ENCODE assay signal across 8 mouse cellular contexts in genomic region chr11:84179226-84179953, GRCm38 (mm10). TPM values are rescaled to one million over a fixed set of nuclear protein-coding genes. Genes with fewer than 3 reads are reported as not detected.
A peak's percentile ranks its signal among the peaks of the same experiment; 100 is the strongest.
DNase-seq lines count a peak whose midpoint lies in the region; ATAC-seq and TF ChIP-seq lines count a peak whose summit lies in the region.

No protein-coding gene starts in this region.

- peak overlapping the region; percentile 87 for H3K27ac ChIP-seq in forebrain, embryonic 11.5 days (ENCODE audit: low read depth, low read length)
- peak overlapping the region; percentile 85 for H3K27ac ChIP-seq in heart, embryonic 16.5 days (ENCODE audit: low read length)
- peak overlapping the region; percentile 47 for H3K27ac ChIP-seq in liver, embryonic 14.5 days
- peak overlapping the region; percentile 88 for H3K27ac ChIP-seq in stomach, embryonic 15.5 days

- H3K9ac ChIP-seq in forebrain, embryonic 11.5 days (ENCODE audit: low read length) = peak overlapping the region; percentile 86
- H3K9ac ChIP-seq in heart, embryonic 16.5 days (ENCODE audit: low read length) = peak overlapping the region; percentile 80
- peak overlapping the region; percentile 80 for H3K9ac ChIP-seq in liver, embryonic 14.5 days (replicated peaks)
- peak overlapping the region; percentile 60 for H3K9ac ChIP-seq in stomach, embryonic 15.5 days

- H3K4me3 ChIP-seq in E14TG2a.4 (replicated peaks; ENCODE audit: low read length) = peak overlapping the region; percentile 94
- peak overlapping the region; percentile 75 for H3K4me3 ChIP-seq in forebrain, embryonic 11.5 days (ENCODE audit: low read depth, low read length)
- peak overlapping the region; percentile 85 for H3K4me3 ChIP-seq in heart, embryonic 16.5 days (ENCODE audit: low read length)
- H3K4me3 ChIP-seq in liver, embryonic 14.5 days (ENCODE audit: insufficient read depth in 1 of 2, low read depth in 2 of 2, low read length in 2 of 2) = peak overlapping the region; percentile 68 to 91
- H3K4me3 ChIP-seq in stomach, embryonic 15.5 days (replicated peaks) = peak overlapping the region; percentile 82

- H3K4me2 ChIP-seq in forebrain, embryonic 11.5 days (ENCODE audit: low read depth, low read length, severe bottlenecking) = peak overlapping the region; percentile 81
- H3K4me2 ChIP-seq in heart, embryonic 16.5 days (ENCODE audit: low read depth, low read length) = peak overlapping the region; percentile 85
- peak overlapping the region; percentile 76 for H3K4me2 ChIP-seq in liver, embryonic 14.5 days (ENCODE audit: low read depth)
- peak overlapping the region; percentile 80 for H3K4me2 ChIP-seq in stomach, embryonic 15.5 days

- H3K36me3 ChIP-seq in E14TG2a.4 (ENCODE audit: insufficient read depth, low read length) = no peaks in the 10 kb centered on the region
- no peaks in the 10 kb centered on the region for H3K36me3 ChIP-seq in forebrain, embryonic 11.5 days (ENCODE audit: control insufficient read depth, insufficient read depth, low read length)
- no peaks in the 10 kb centered on the region for H3K36me3 ChIP-seq in heart, embryonic 16.5 days (ENCODE audit: control insufficient read depth, insufficient read depth)
- H3K36me3 ChIP-seq in liver, embryonic 14.5 days (replicated peaks; ENCODE audit: control insufficient read depth, insufficient read depth, low read depth) = no peaks in the 10 kb centered on the region
- H3K36me3 ChIP-seq in stomach, embryonic 15.5 days = no peaks in the 10 kb centered on the region

- DNase-seq in c-Kit-positive CD71-positive TER-119-negative erythroid progenitor cells, embryonic 14.5 days (ENCODE audit: low read depth) = peak; percentile 83
- peak; percentile 99 for DNase-seq in forebrain, embryonic 11.5 days (ENCODE audit: low spot score)
- DNase-seq in kidney, postnatal 25 days = peak; percentile 97 to 99
- DNase-seq in liver, embryonic 14.5 days (ENCODE audit: low read depth in 3 of 3, low spot score in 3 of 3) = peak; percentile 83 to 85 (median 84)
- DNase-seq in neural tube, embryonic 10.5 days (ENCODE audit: extremely low spot score, low spot score) = peak; percentile 98

- ATAC-seq in forebrain, embryonic 11.5 days (replicated peaks; ENCODE audit: low FRiP score) = peak; percentile 98
- peak; percentile 98 for ATAC-seq in heart, embryonic 16.5 days (replicated peaks; ENCODE audit: extremely low read depth, insufficient read depth, low FRiP score)
- peak; percentile 94 for ATAC-seq in liver, embryonic 14.5 days (ENCODE audit: insufficient read depth)
- peak; percentile 98 for ATAC-seq in stomach, embryonic 15.5 days (ENCODE audit: insufficient read depth, low FRiP score, low read depth)

- no peak for TF ChIP-seq CTCF in E14TG2a.4 (conservative IDR thresholded peaks at IDR 0.05; ENCODE audit: low read length)
- TF ChIP-seq CTCF in liver, embryonic 14.5 days (IDR thresholded peaks at IDR 0.05; ENCODE audit: low read depth) = peak; percentile 84

- no peak for TF ChIP-seq EP300 in liver, embryonic 14.5 days (IDR thresholded peaks at IDR 0.05; ENCODE audit: low read depth)

- no peaks in the 10 kb centered on the region for H3K9me3 ChIP-seq in E14TG2a.4 (ENCODE audit: low read length)
- H3K9me3 ChIP-seq in forebrain, embryonic 11.5 days (ENCODE audit: control insufficient read depth, low read length) = no peaks in the 10 kb centered on the region
- H3K9me3 ChIP-seq in heart, embryonic 16.5 days (replicated peaks; ENCODE audit: control insufficient read depth, low read length) = no peaks in the 10 kb centered on the region
- H3K9me3 ChIP-seq in liver, embryonic 14.5 days (ENCODE audit: control insufficient read depth, low read length) = no peaks in the 10 kb centered on the region
- H3K9me3 ChIP-seq in stomach, embryonic 15.5 days = no peaks in the 10 kb centered on the region

- under 1% methylated on average over 64 of the region's 85 CpGs for WGBS in forebrain, embryonic 11.5 days
- under 1% methylated on average over 41 of the region's 85 CpGs for WGBS in heart, embryonic 16.5 days
- WGBS in liver, embryonic 14.5 days (ENCODE audit: insufficient replicate concordance) = 1% methylated on average over 70 of the region's 85 CpGs
- 1% methylated on average over 48 of the region's 85 CpGs for WGBS in stomach, embryonic 15.5 days

- H3K27me3 ChIP-seq in E14TG2a.4 (ENCODE audit: insufficient read depth, low read length) = peaks cover 21% of the 10 kb centered on the region
- H3K27me3 ChIP-seq in forebrain, embryonic 11.5 days (ENCODE audit: control insufficient read depth, insufficient read depth, low read length) = no peaks in the 10 kb centered on the region
- 0 out of 2 replicates have a peak, but pooled peaks cover 2% of the 10 kb centered on the region for H3K27me3 ChIP-seq in heart, embryonic 16.5 days (ENCODE audit: control insufficient read depth, insufficient read depth, low read length)
- no peaks in the 10 kb centered on the region for H3K27me3 ChIP-seq in liver, embryonic 14.5 days (ENCODE audit: control insufficient read depth, insufficient read depth, low read length)
- no peaks in the 10 kb centered on the region for H3K27me3 ChIP-seq in stomach, embryonic 15.5 days (replicated peaks)

- H3K4me1 ChIP-seq in E14TG2a.4 (replicated peaks; ENCODE audit: low read depth, low read length) = peaks cover 23% of the 10 kb centered on the region
- peaks cover 2% of the 10 kb centered on the region; the same call in 1 of the 2 replicates for H3K4me1 ChIP-seq in forebrain, embryonic 11.5 days (replicated peaks; ENCODE audit: control insufficient read depth, insufficient read depth, low read length)
- peaks cover 13% of the 10 kb centered on the region for H3K4me1 ChIP-seq in heart, embryonic 16.5 days (ENCODE audit: control insufficient read depth, insufficient read depth, low read length)
- peaks cover 13 to 25% of the 10 kb centered on the region in 2 experiments for H3K4me1 ChIP-seq in liver, embryonic 14.5 days (replicated peaks; ENCODE audit: control insufficient read depth in 2 of 2, insufficient read depth in 2 of 2, low read length in 1 of 2)
- peaks cover 9% of the 10 kb centered on the region; the same call in 1 of the 2 replicates for H3K4me1 ChIP-seq in stomach, embryonic 15.5 days

RNA-seq across cellular contexts. Expression of gene Gm11437, which starts 12.1 kb away (rescaled TPM):
- polyA plus RNA-seq in forebrain, embryonic 11.5 days (2014; fragmentation: Nextera tagmentation; extraction: Ambion mirVana) = not detected in 2 replicates
- polyA plus RNA-seq in heart, embryonic 16.5 days (2015; fragmentation: Nextera tagmentation; extraction: Ambion mirVana) = not detected in 2 replicates
- polyA plus RNA-seq in liver, embryonic 14.5 days (2012; rRNA removed) = not detected in 2 replicates
- not detected in 2 replicates for polyA plus RNA-seq in liver, embryonic 14.5 days (2014; fragmentation: Nextera tagmentation; extraction: Ambion mirVana)
- not detected in 2 replicates for polyA plus RNA-seq in stomach, embryonic 15.5 days (2015; fragmentation: Nextera tagmentation; extraction: Ambion mirVana)

RNA-seq across cellular contexts. Expression of gene Acaca, which starts 49.9 kb away (rescaled TPM):
- 32.1 and 37.2 TPM in 2 replicates for polyA plus RNA-seq in forebrain, embryonic 11.5 days (2014; fragmentation: Nextera tagmentation; extraction: Ambion mirVana)
- polyA plus RNA-seq in heart, embryonic 16.5 days (2015; fragmentation: Nextera tagmentation; extraction: Ambion mirVana) = 5.1 and 6.8 TPM in 2 replicates
- 4.0 and 4.7 TPM in 2 replicates for polyA plus RNA-seq in liver, embryonic 14.5 days (2012; rRNA removed)
- 6.6 and 7.0 TPM in 2 replicates for polyA plus RNA-seq in liver, embryonic 14.5 days (2014; fragmentation: Nextera tagmentation; extraction: Ambion mirVana)
- polyA plus RNA-seq in stomach, embryonic 15.5 days (2015; fragmentation: Nextera tagmentation; extraction: Ambion mirVana) = 12.9 and 14.2 TPM in 2 replicates

RNA-seq across cellular contexts. Expression of gene Tada2a, which starts 50.0 kb away (rescaled TPM):
- 41.7 and 42.8 TPM in 2 replicates for polyA plus RNA-seq in forebrain, embryonic 11.5 days (2014; fragmentation: Nextera tagmentation; extraction: Ambion mirVana)
- polyA plus RNA-seq in heart, embryonic 16.5 days (2015; fragmentation: Nextera tagmentation; extraction: Ambion mirVana) = 17.3 and 20.7 TPM in 2 replicates
- 6.8 and 9.6 TPM in 2 replicates for polyA plus RNA-seq in liver, embryonic 14.5 days (2012; rRNA removed)
- polyA plus RNA-seq in liver, embryonic 14.5 days (2014; fragmentation: Nextera tagmentation; extraction: Ambion mirVana) = 7.9 and 9.0 TPM in 2 replicates
- 25.8 and 27.5 TPM in 2 replicates for polyA plus RNA-seq in stomach, embryonic 15.5 days (2015; fragmentation: Nextera tagmentation; extraction: Ambion mirVana)

Comparison
In these comparisons a context has a peak if more than half of its experiments do, and no peak if none do; other contexts are left out.
1. Peak in every context shown above with its lines: DNase-seq, ATAC-seq, H3K4me3 ChIP-seq and H3K27ac ChIP-seq.